In genomic region chr7:84231396-84231795, GRCm38 (mm10) we compare ENCODE assay signal across 30 mouse cellular contexts.
DNase-seq lines count a peak whose midpoint lies in the region; ATAC-seq and TF ChIP-seq lines count a peak whose summit lies in the region.
"Had no signal": no experiment of that assay in that cellular context is flagged by ENCODE, and none has a peak within 500 bp of the region (broad histone marks: within the 10 kb centered on the region; RNA-seq: fewer than 3 reads in every experiment).

No protein-coding gene starts in this region.

- no peaks in the 10 kb centered on the region for H3K4me1 ChIP-seq in embryonic facial prominence, embryonic 14.5 days (ENCODE audit: control insufficient read depth, insufficient read depth, low read length)
- H3K4me1 ChIP-seq in heart, adult 2 months (ENCODE audit: control insufficient read depth, insufficient read depth, low read length), result no peaks in the 10 kb centered on the region
- no peaks in the 10 kb centered on the region for H3K4me1 ChIP-seq in liver, embryonic 11.5 days (replicated peaks; ENCODE audit: control insufficient read depth, insufficient read depth, low read length)
- H3K4me1 ChIP-seq: embryonic facial prominence, embryonic 15.5 days; forebrain, embryonic 10.5 days; forebrain, embryonic 13.5 days; heart, embryonic 10.5 days; heart, embryonic 13.5 days had no signal

- WGBS in embryonic facial prominence, embryonic 14.5 days, result 39% methylated on average over 4 of the region's 4 CpGs
- WGBS in heart, adult 2 months, result 63% methylated on average over 4 of the region's 4 CpGs
- 73% methylated on average over 4 of the region's 4 CpGs for WGBS in liver, embryonic 11.5 days

- no peak for ATAC-seq in embryonic facial prominence, embryonic 14.5 days (ENCODE audit: low read depth)
- ATAC-seq in liver, embryonic 11.5 days (replicated peaks; ENCODE audit: low FRiP score), result no peak
- ATAC-seq: activated CD4-positive, CD25-positive, alpha-beta regulatory T cell, adult 4 months; CD4-positive, CD25-positive, alpha-beta regulatory T cell, adult 4 months; forebrain, embryonic 13.5 days; forebrain, embryonic 16.5 days; hindbrain, postnatal 0 days; inflammation-experienced regulatory T-cells, adult 6 months; intestine, embryonic 16.5 days had no signal

- DNase-seq in 3T3-L1 (ENCODE audit: low read depth, low spot score) (peak; percentile 8), adipocyte (ENCODE audit: low spot score) (peak; percentile 79)
- DNase-seq in embryonic facial prominence, embryonic 14.5 days (ENCODE audit: low spot score), result peak; percentile 31
- no peak for DNase-seq in c-Kit-positive CD71-positive TER-119-positive erythroid progenitor cells, embryonic 14.5 days (ENCODE audit: low spot score)
- DNase-seq in heart, adult 2 months, result no peak
- DNase-seq in liver, embryonic 11.5 days (ENCODE audit: low spot score), result no peak
- DNase-seq: adrenal gland, postnatal 10 days; adrenal gland, postnatal 36 days; cerebellum, adult 11 months; cerebellum, adult 2 months; cerebellum, adult 9-11 months; cerebellum, postnatal 25 days; gastrocnemius, adult 2 months; gastrocnemius, postnatal 14 days; heart, adult 11 months; heart, postnatal 14 days; heart, postnatal 4 days; kidney, adult 18-20 months had no signal

- H3K79me2 ChIP-seq in heart, adult 2 months (replicated peaks; ENCODE audit: control insufficient read depth, insufficient read depth, low read length), result no peaks in the 10 kb centered on the region

- no peak for TF ChIP-seq CTCF in heart, adult 2 months (IDR thresholded peaks at IDR 0.05)

- no peak for TF ChIP-seq EP300 in heart, adult 2 months (IDR thresholded peaks at IDR 0.05; ENCODE audit: insufficient read depth, low read depth, low read length)

- TF ChIP-seq POLR2A in heart, adult 2 months (IDR thresholded peaks at IDR 0.05; ENCODE audit: insufficient read depth, low read depth, low read length), result no peak

- H3K9me3 ChIP-seq in embryonic facial prominence, embryonic 14.5 days (ENCODE audit: control insufficient read depth, low read length), result no peaks in the 10 kb centered on the region
- no peaks in the 10 kb centered on the region for H3K9me3 ChIP-seq in liver, embryonic 11.5 days (ENCODE audit: control insufficient read depth, low read length)
- H3K9me3 ChIP-seq: embryonic facial prominence, embryonic 15.5 days; forebrain, embryonic 10.5 days; forebrain, embryonic 13.5 days; heart, embryonic 10.5 days; heart, embryonic 13.5 days had no signal

- no peak overlapping the region for H3K27ac ChIP-seq in embryonic facial prominence, embryonic 14.5 days (replicated peaks; ENCODE audit: low read depth, low read length)
- H3K27ac ChIP-seq in heart, adult 2 months, result no peak overlapping the region
- H3K27ac ChIP-seq in liver, embryonic 11.5 days (ENCODE audit: low read depth, low read length), result no peak overlapping the region
- H3K27ac ChIP-seq: embryonic facial prominence, embryonic 15.5 days; forebrain, embryonic 10.5 days; forebrain, embryonic 13.5 days; gastrocnemius, adult 2 months; heart, embryonic 10.5 days; heart, embryonic 13.5 days; hindbrain, embryonic 14.5 days; hindbrain, postnatal 0 days had no signal

- H3K4me2 ChIP-seq in embryonic facial prominence, embryonic 14.5 days (ENCODE audit: low read depth, low read length), result no peak overlapping the region
- no peak overlapping the region for H3K4me2 ChIP-seq in liver, embryonic 11.5 days
- H3K4me2 ChIP-seq: embryonic facial prominence, embryonic 15.5 days; forebrain, embryonic 13.5 days; heart, embryonic 13.5 days; hindbrain, embryonic 14.5 days had no signal

- intact Hi-C loops in heart, adult 2 months (cut with DNase I), result no loop called here

- no peaks in the 10 kb centered on the region for H3K36me3 ChIP-seq in embryonic facial prominence, embryonic 14.5 days (ENCODE audit: control insufficient read depth, insufficient read depth, low read length)
- no peaks in the 10 kb centered on the region for H3K36me3 ChIP-seq in heart, adult 2 months (ENCODE audit: control insufficient read depth, insufficient read depth, low read length)
- no peaks in the 10 kb centered on the region for H3K36me3 ChIP-seq in liver, embryonic 11.5 days (ENCODE audit: control insufficient read depth, insufficient read depth, low read length)
- H3K36me3 ChIP-seq: embryonic facial prominence, embryonic 15.5 days; forebrain, embryonic 10.5 days; heart, embryonic 10.5 days; heart, embryonic 13.5 days had no signal

- no peaks in the 10 kb centered on the region for H3K27me3 ChIP-seq in embryonic facial prominence, embryonic 14.5 days (replicated peaks; ENCODE audit: control insufficient read depth, insufficient read depth, low read length)
- H3K27me3 ChIP-seq in heart, adult 2 months (ENCODE audit: control insufficient read depth, insufficient read depth, low read length), result no peaks in the 10 kb centered on the region
- no peaks in the 10 kb centered on the region for H3K27me3 ChIP-seq in liver, embryonic 11.5 days (replicated peaks; ENCODE audit: control insufficient read depth, insufficient read depth, low read length)
- H3K27me3 ChIP-seq: embryonic facial prominence, embryonic 15.5 days; forebrain, embryonic 13.5 days; heart, embryonic 13.5 days had no signal

- H3K4me3 ChIP-seq in embryonic facial prominence, embryonic 14.5 days (ENCODE audit: low read depth, low read length), result no peak overlapping the region
- H3K4me3 ChIP-seq in heart, adult 2 months, result no peak overlapping the region
- no peak overlapping the region for H3K4me3 ChIP-seq in liver, embryonic 11.5 days (ENCODE audit: low read depth, low read length)
- H3K4me3 ChIP-seq: embryonic facial prominence, embryonic 15.5 days; forebrain, embryonic 10.5 days; forebrain, embryonic 13.5 days; gastrocnemius, adult 2 months; heart, embryonic 10.5 days; heart, embryonic 13.5 days had no signal

- no peak overlapping the region for H3K9ac ChIP-seq in embryonic facial prominence, embryonic 14.5 days (ENCODE audit: low read depth, low read length)
- no peak overlapping the region for H3K9ac ChIP-seq in heart, adult 2 months (ENCODE audit: low read depth, low read length)
- no peak overlapping the region for H3K9ac ChIP-seq in liver, embryonic 11.5 days (ENCODE audit: low read depth, low read length)
- H3K9ac ChIP-seq: embryonic facial prominence, embryonic 15.5 days; forebrain, embryonic 13.5 days; heart, embryonic 13.5 days; hindbrain, embryonic 14.5 days had no signal

Comparison
In these comparisons a context has a peak if more than half of its experiments do, and no peak if none do; other contexts are left out.
1. DNase-seq: peak in 3T3-L1 (single experiment), adipocyte (single experiment) and embryonic facial prominence, embryonic 14.5 days (single experiment); none in c-Kit-positive CD71-positive TER-119-positive erythroid progenitor cells, embryonic 14.5 days (single experiment), heart, adult 2 months (0 of 2) and liver, embryonic 11.5 days (single experiment).